Mouse (Mus musculus): ENCODE measurements around the gene Zbtb8os.

Zbtb8os gene

GRCm38 (mm10) chr4:129376961-129377545 is 41.6 kb downstream of the Zbtb8os start:
- no peak for DNase-seq (ENCODE audit: low read depth)

GRCm38 (mm10) chr4:129377601-129378390 is 42.3 kb downstream of the Zbtb8os start, which contains the start of gene Zbtb8a:
TSS of gene Zbtb8a (minus strand) at chr4:129378116.
- DNase-seq (ENCODE audit: low read depth) = no peak

- no peak for DNase-seq (ENCODE audit: low read depth)
Observed at GRCm38 (mm10) chr4:129379805-129380204, 44.3 kb downstream of the Zbtb8os start.

GRCm38 (mm10) chr4:129381148-129381547 is 45.7 kb downstream of the Zbtb8os start:
- DNase-seq (ENCODE audit: low read depth) = no peak

- no peak for DNase-seq (ENCODE audit: low read depth)
Observed at GRCm38 (mm10) chr4:129382029-129382428, 46.5 kb downstream of the Zbtb8os start.

- DNase-seq (ENCODE audit: low read depth) = no peak
Observed at GRCm38 (mm10) chr4:129382488-129382887, 47.0 kb downstream of the Zbtb8os start.

GRCm38 (mm10) chr4:129383586-129383985 is 48.1 kb downstream of the Zbtb8os start:
- DNase-seq (ENCODE audit: low read depth) = no peak

- no peak for DNase-seq (ENCODE audit: low read depth)
Observed at GRCm38 (mm10) chr4:129384440-129384839, 48.9 kb downstream of the Zbtb8os start.

GRCm38 (mm10) chr4:129385685-129386084 is 50.2 kb downstream of the Zbtb8os start:
- DNase-seq (ENCODE audit: low read depth) = no peak

GRCm38 (mm10) chr4:129386269-129386946 is 50.9 kb downstream of the Zbtb8os start:
- DNase-seq (ENCODE audit: low read depth) = no peak

GRCm38 (mm10) chr4:129386989-129387388 is 51.5 kb downstream of the Zbtb8os start:
- DNase-seq (ENCODE audit: low read depth) = no peak

- DNase-seq (ENCODE audit: low read depth) = no peak
Observed at GRCm38 (mm10) chr4:129388404-129388803, 52.9 kb downstream of the Zbtb8os start.

- no peak for DNase-seq (ENCODE audit: low read depth)
Observed at GRCm38 (mm10) chr4:129390216-129390743, 54.8 kb downstream of the Zbtb8os start.

- DNase-seq (ENCODE audit: low read depth) = no peak
Observed at GRCm38 (mm10) chr4:129390936-129391557, 55.6 kb downstream of the Zbtb8os start.

- no peak for DNase-seq (ENCODE audit: low read depth)
Observed at GRCm38 (mm10) chr4:129394089-129394870, 58.8 kb downstream of the Zbtb8os start.

GRCm38 (mm10) chr4:129396960-129397359 is 61.5 kb downstream of the Zbtb8os start:
- no peak for DNase-seq (ENCODE audit: low read depth)

GRCm38 (mm10) chr4:129399813-129400212 is 64.3 kb downstream of the Zbtb8os start:
- DNase-seq (ENCODE audit: low read depth) = no peak

Data from 416B (cell line).